Mouse (Mus musculus): ENCODE data around the gene Dmc1. TPM values are rescaled to one million over a fixed set of nuclear protein-coding genes. Genes with fewer than 3 reads are reported as not detected.

Dmc1 gene
- polyA plus RNA-seq, 1 experiment: not detected

DNA sequence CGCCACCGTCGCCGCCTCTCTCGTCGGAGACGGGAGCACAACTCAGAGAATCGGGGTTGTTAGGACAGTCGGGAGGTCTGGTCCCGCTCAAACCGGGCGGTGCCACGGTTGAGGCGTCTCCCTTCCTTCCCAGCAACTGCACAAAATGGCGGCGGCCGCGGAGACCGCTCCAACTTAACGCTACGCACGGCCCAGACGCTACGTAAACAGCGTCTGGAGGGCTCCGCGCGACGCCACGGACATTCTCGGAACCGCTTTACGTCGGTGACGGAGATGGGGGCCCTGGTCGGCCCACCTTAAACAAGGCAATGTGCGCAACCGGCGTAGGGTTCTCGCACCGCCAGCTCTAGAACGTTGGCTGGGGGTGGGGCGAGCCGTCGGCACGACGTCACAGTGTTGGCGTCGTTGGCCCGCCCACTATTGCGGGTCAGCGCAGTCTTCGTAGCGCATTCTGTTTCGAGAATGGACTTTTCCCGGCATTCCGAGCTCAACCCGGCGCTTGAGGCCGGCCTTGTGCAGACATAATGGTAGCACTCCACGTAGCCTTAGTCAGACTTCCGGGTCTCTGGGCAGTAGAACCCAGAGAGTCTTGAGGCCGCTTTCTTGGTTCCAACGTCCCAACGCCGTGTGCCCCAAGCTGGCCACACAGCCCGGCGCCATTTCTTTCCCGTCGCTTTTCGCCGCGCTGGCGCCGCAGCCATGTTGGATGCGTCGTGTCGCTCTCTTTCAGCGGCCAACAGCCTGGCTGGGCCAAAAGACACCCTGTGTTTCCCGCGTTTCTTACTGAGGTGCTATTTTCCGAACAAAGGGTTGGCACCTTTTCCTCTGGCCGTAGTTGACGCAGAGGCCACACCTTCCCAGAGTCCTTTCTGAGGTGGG is 58.3 kb downstream of the Dmc1 start, which contains the start of gene Ddx17:
Gene Ddx17 (minus strand): TSS at position 332 of the 879 bp plus-strand sequence.
- TF ChIP-seq CTCF (IDR thresholded peaks at IDR 0.05; ENCODE audit: insufficient read depth, low read depth, low read length): no peak
- peak; percentile 78 for TF ChIP-seq POLR2A (IDR thresholded peaks at IDR 0.05; ENCODE audit: insufficient read depth, low read depth, low read length)
- WGBS: 2% methylated on average over 84 of the region's 84 CpGs
- H3K4me1 ChIP-seq (ENCODE audit: control insufficient read depth, insufficient read depth, low read length): peaks cover 6% of the 10 kb centered on the region
- H3K4me3 ChIP-seq (ENCODE audit: insufficient read depth, low read depth, low read length): peak within 1 kb of the TSS; percentile 58
- peak within 1 kb of the TSS; percentile 96 for H3K27ac ChIP-seq (ENCODE audit: insufficient read depth, low read depth, low read length)

GRCm38 (mm10) chr15:79545921-79546399 is 58.9 kb downstream of the Dmc1 start:
- WGBS: under 1% methylated on average over 52 of the region's 52 CpGs
- Histone ChIP-seq H3K27ac (ENCODE audit: insufficient read depth, low read depth, low read length) (peak overlapping the region; percentile 86), H3K4me1 (ENCODE audit: control insufficient read depth, insufficient read depth, low read length) (peaks cover 6% of the 10 kb centered on the region)

GRCm38 (mm10) chr15:79545496-79545895 is 59.4 kb downstream of the Dmc1 start:
- 0% methylated on average over 3 of the region's 3 CpGs for WGBS
- Histone ChIP-seq H3K27ac (ENCODE audit: insufficient read depth, low read depth, low read length) (peak overlapping the region; percentile 86), H3K4me3 (ENCODE audit: insufficient read depth, low read depth, low read length) (peak overlapping the region; percentile 58), H3K4me1 (ENCODE audit: control insufficient read depth, insufficient read depth, low read length) (peaks cover 6% of the 10 kb centered on the region)
- TF ChIP-seq POLR2A (IDR thresholded peaks at IDR 0.05; ENCODE audit: insufficient read depth, low read depth, low read length) (no peak), CTCF (IDR thresholded peaks at IDR 0.05; ENCODE audit: insufficient read depth, low read depth, low read length) (no peak)

More at GRCm38 (mm10) chr15:79545921-79546399, 58.9 kb downstream of the Dmc1 start:
- H3K4me3 ChIP-seq (ENCODE audit: insufficient read depth, low read depth, low read length): peak overlapping the region; percentile 58
- TF ChIP-seq POLR2A (IDR thresholded peaks at IDR 0.05; ENCODE audit: insufficient read depth, low read depth, low read length) (no peak), CTCF (IDR thresholded peaks at IDR 0.05; ENCODE audit: insufficient read depth, low read depth, low read length) (no peak)

DNA sequence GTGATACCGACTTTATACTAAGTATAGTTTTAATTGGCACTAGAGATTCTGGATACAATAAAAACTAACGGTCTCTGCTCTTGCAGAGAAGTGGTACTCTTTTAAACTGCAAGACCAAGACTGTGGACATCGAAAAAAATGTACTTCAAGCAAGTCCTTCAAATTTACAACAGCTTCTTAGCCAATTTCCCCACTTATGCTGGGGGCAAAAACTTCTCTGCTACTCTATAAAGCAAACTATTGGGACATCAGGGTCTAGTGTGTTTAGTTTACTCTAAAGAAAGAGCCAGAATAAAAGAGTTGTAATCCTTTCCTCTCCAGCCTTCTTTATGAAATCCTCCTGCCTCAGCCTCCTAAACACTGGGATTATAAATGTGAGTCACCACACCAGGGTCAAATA is 60.9 kb downstream of the Dmc1 start:
- H3K4me1 ChIP-seq (ENCODE audit: control insufficient read depth, insufficient read depth, low read length): peaks cover 6% of the 10 kb centered on the region
- WGBS: 56% methylated on average over 3 of the region's 3 CpGs
- no peak overlapping the region for H3K4me3 ChIP-seq (ENCODE audit: insufficient read depth, low read depth, low read length)
- H3K27ac ChIP-seq (ENCODE audit: insufficient read depth, low read depth, low read length): no peak overlapping the region
- no peak for TF ChIP-seq POLR2A (IDR thresholded peaks at IDR 0.05; ENCODE audit: insufficient read depth, low read depth, low read length)
- TF ChIP-seq CTCF (IDR thresholded peaks at IDR 0.05; ENCODE audit: insufficient read depth, low read depth, low read length): no peak

- TF ChIP-seq CTCF (IDR thresholded peaks at IDR 0.05; ENCODE audit: insufficient read depth, low read depth, low read length): no peak
- TF ChIP-seq POLR2A (IDR thresholded peaks at IDR 0.05; ENCODE audit: insufficient read depth, low read depth, low read length): no peak
- 76% methylated on average over 3 of the region's 3 CpGs for WGBS
- Histone ChIP-seq H3K4me1 (ENCODE audit: control insufficient read depth, insufficient read depth, low read length) (peaks cover 15% of the 10 kb centered on the region; the same call in 1 of the 2 replicates), H3K27ac (ENCODE audit: insufficient read depth, low read depth, low read length) (no peak overlapping the region), H3K4me3 (ENCODE audit: insufficient read depth, low read depth, low read length) (no peak overlapping the region)
Measured at GRCm38 (mm10) chr15:79533796-79534195, 71.1 kb downstream of the Dmc1 start.

- Histone ChIP-seq H3K4me3 (ENCODE audit: insufficient read depth, low read depth, low read length) (no peak overlapping the region), H3K27ac (ENCODE audit: insufficient read depth, low read depth, low read length) (no peak overlapping the region; the same call in 1 of the 2 replicates), H3K4me1 (ENCODE audit: control insufficient read depth, insufficient read depth, low read length) (peaks cover 15% of the 10 kb centered on the region; the same call in 1 of the 2 replicates)
- TF ChIP-seq POLR2A (IDR thresholded peaks at IDR 0.05; ENCODE audit: insufficient read depth, low read depth, low read length) (no peak), CTCF (IDR thresholded peaks at IDR 0.05; ENCODE audit: insufficient read depth, low read depth, low read length) (no peak)
- 52% methylated on average over 7 of the region's 7 CpGs for WGBS
Measured at GRCm38 (mm10) chr15:79529935-79530334, 75.0 kb downstream of the Dmc1 start.

DNA sequence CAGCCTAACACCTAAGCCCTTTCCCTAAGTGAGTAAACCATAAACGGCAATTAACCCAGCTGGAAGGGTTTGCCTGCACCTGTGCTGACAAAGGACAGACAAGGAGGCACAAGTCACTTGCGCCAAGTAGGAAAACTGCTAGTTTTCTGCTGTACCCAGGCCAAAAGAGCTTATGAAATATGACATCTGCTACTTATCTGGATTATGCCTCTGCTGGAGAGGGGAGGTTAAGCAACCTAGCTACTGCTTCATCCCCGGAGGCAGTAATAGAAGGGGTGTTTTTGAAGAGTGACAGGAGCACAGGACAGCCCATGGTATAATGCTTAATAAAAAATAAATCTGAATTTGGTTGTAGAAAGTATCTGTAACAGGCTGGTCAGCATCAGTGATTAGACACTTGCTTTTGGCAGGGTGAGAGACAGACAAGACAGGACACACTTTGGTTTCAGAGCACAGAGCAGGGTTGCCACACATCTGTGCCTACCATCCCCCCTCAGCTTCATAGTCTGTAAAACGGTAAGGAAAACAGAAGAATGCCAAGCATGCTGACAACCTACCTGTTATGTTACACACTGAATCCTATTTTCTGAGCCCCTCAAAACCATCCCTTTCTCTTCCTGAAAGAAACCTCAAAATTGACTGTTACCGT is 76.8 kb downstream of the Dmc1 start:
- WGBS: 41% methylated on average over 5 of the region's 5 CpGs
- no peak overlapping the region for H3K4me3 ChIP-seq (ENCODE audit: insufficient read depth, low read depth, low read length)
- peaks cover 11% of the 10 kb centered on the region; the same call in 1 of the 2 replicates for H3K4me1 ChIP-seq (ENCODE audit: control insufficient read depth, insufficient read depth, low read length)
- H3K27ac ChIP-seq (ENCODE audit: insufficient read depth, low read depth, low read length): no peak overlapping the region
- TF ChIP-seq CTCF (IDR thresholded peaks at IDR 0.05; ENCODE audit: insufficient read depth, low read depth, low read length) (no peak), POLR2A (IDR thresholded peaks at IDR 0.05; ENCODE audit: insufficient read depth, low read depth, low read length) (no peak)

DNA sequence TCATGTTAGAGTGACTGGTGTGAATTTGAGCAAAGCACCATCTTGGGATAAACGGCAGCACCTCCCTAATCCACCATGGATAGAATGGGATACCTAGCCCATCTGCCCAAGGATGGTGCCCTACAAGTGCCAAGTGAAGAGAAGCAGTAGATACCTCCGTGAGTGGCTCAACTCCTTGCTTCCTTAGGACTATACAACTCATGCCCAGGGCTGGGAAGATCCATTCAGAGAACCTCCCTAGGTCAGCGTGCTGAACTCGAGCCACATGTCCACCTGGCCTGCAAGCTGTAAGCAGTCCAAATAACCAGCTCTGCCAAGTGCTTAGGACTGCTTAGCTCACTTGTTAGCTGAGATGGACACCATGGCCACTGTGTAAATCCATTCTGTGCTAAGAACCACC is 77.7 kb downstream of the Dmc1 start:
- Histone ChIP-seq H3K27ac (ENCODE audit: insufficient read depth, low read depth, low read length) (no peak overlapping the region), H3K4me1 (ENCODE audit: control insufficient read depth, insufficient read depth, low read length) (peaks cover 12% of the 10 kb centered on the region), H3K4me3 (ENCODE audit: insufficient read depth, low read depth, low read length) (no peak overlapping the region)
- WGBS: 67% methylated on average over 4 of the region's 4 CpGs
- TF ChIP-seq CTCF (IDR thresholded peaks at IDR 0.05; ENCODE audit: insufficient read depth, low read depth, low read length) (no peak), POLR2A (IDR thresholded peaks at IDR 0.05; ENCODE audit: insufficient read depth, low read depth, low read length) (no peak)
